Mouse (Mus musculus): ENCODE results near the gene Dnah7c. TPM values are rescaled to one million over a fixed set of nuclear protein-coding genes. Genes with fewer than 3 reads are reported as not detected.
"Not testable (repeated sequence)": the region's sequence is repeated elsewhere in the genome, so short reads cannot be mapped to it uniquely, and the experiment has no call there.

The Dnah7c gene
- polyA plus RNA-seq, 1 experiment from 2014 or later: 0.02 TPM

GRCm38 (mm10) chr1:46805074-46805473 is 379.7 kb downstream of the Dnah7c start:
- no peak for ATAC-seq
- no peak overlapping the region for H3K4me2 ChIP-seq (ENCODE audit: low read depth, low read length)
- no peaks in the 10 kb centered on the region for H3K4me1 ChIP-seq (ENCODE audit: control insufficient read depth, insufficient read depth, low read length)
- H3K9me3 ChIP-seq (ENCODE audit: control insufficient read depth, low read length): no peaks in the 10 kb centered on the region
- H3K27me3 ChIP-seq (replicated peaks; ENCODE audit: control insufficient read depth, insufficient read depth, low read length): no peaks in the 10 kb centered on the region
- no peak overlapping the region for H3K27ac ChIP-seq (ENCODE audit: low read length)
- 82% methylated on average over 1 of the region's 1 CpGs for WGBS
- H3K36me3 ChIP-seq (ENCODE audit: control insufficient read depth, insufficient read depth, low read length): no peaks in the 10 kb centered on the region
- no peak overlapping the region for H3K4me3 ChIP-seq (ENCODE audit: low read length)
- H3K9ac ChIP-seq (ENCODE audit: low read depth, low read length): no peak overlapping the region

GRCm38 (mm10) chr1:46808630-46809029 is 383.2 kb downstream of the Dnah7c start:
- H3K4me3 ChIP-seq (ENCODE audit: low read length); H3K9ac ChIP-seq (ENCODE audit: low read depth, low read length); H3K4me1 ChIP-seq (ENCODE audit: control insufficient read depth, insufficient read depth, low read length); H3K27me3 ChIP-seq (replicated peaks; ENCODE audit: control insufficient read depth, insufficient read depth, low read length); H3K4me2 ChIP-seq (ENCODE audit: low read depth, low read length); ATAC-seq; H3K9me3 ChIP-seq (ENCODE audit: control insufficient read depth, low read length); H3K36me3 ChIP-seq (ENCODE audit: control insufficient read depth, insufficient read depth, low read length); H3K27ac ChIP-seq (ENCODE audit: low read length): not testable (repeated sequence)
- 81% methylated on average over 4 of the region's 4 CpGs for WGBS

- no peak for ATAC-seq
- Histone ChIP-seq H3K4me2 (ENCODE audit: low read depth, low read length) (no peak overlapping the region), H3K9ac (ENCODE audit: low read depth, low read length) (no peak overlapping the region), H3K36me3 (ENCODE audit: control insufficient read depth, insufficient read depth, low read length) (peaks cover 4% of the 10 kb centered on the region; the same call in 1 of the 2 replicates), H3K27ac (ENCODE audit: low read length) (no peak overlapping the region), H3K4me3 (ENCODE audit: low read length) (no peak overlapping the region), H3K4me1 (ENCODE audit: control insufficient read depth, insufficient read depth, low read length) (no peaks in the 10 kb centered on the region), H3K9me3 (ENCODE audit: control insufficient read depth, low read length) (no peaks in the 10 kb centered on the region), H3K27me3 (replicated peaks; ENCODE audit: control insufficient read depth, insufficient read depth, low read length) (no peaks in the 10 kb centered on the region)
- WGBS: 93% methylated on average over 5 of the region's 5 CpGs
Measured at GRCm38 (mm10) chr1:46817934-46818333, 392.5 kb downstream of the Dnah7c start.

- peaks cover 4% of the 10 kb centered on the region; the same call in 1 of the 2 replicates for H3K36me3 ChIP-seq (ENCODE audit: control insufficient read depth, insufficient read depth, low read length)
- H3K4me3 ChIP-seq (ENCODE audit: low read length): no peak overlapping the region
- no peak overlapping the region for H3K9ac ChIP-seq (ENCODE audit: low read depth, low read length)
- no peak overlapping the region for H3K27ac ChIP-seq (ENCODE audit: low read length)
- no peaks in the 10 kb centered on the region for H3K27me3 ChIP-seq (replicated peaks; ENCODE audit: control insufficient read depth, insufficient read depth, low read length)
- H3K4me1 ChIP-seq (ENCODE audit: control insufficient read depth, insufficient read depth, low read length): no peaks in the 10 kb centered on the region
- WGBS: 85% methylated on average over 4 of the region's 4 CpGs
- no peaks in the 10 kb centered on the region for H3K9me3 ChIP-seq (ENCODE audit: control insufficient read depth, low read length)
- H3K4me2 ChIP-seq (ENCODE audit: low read depth, low read length): no peak overlapping the region
- no peak for ATAC-seq
Measured at GRCm38 (mm10) chr1:46822256-46822972, 397.0 kb downstream of the Dnah7c start.

- no peak for ATAC-seq
- Histone ChIP-seq H3K9me3 (ENCODE audit: control insufficient read depth, low read length) (no peaks in the 10 kb centered on the region), H3K9ac (ENCODE audit: low read depth, low read length) (no peak overlapping the region), H3K36me3 (ENCODE audit: control insufficient read depth, insufficient read depth, low read length) (peaks cover 4% of the 10 kb centered on the region; the same call in 1 of the 2 replicates), H3K27me3 (replicated peaks; ENCODE audit: control insufficient read depth, insufficient read depth, low read length) (no peaks in the 10 kb centered on the region), H3K4me2 (ENCODE audit: low read depth, low read length) (no peak overlapping the region), H3K4me1 (ENCODE audit: control insufficient read depth, insufficient read depth, low read length) (no peaks in the 10 kb centered on the region), H3K27ac (ENCODE audit: low read length) (no peak overlapping the region), H3K4me3 (ENCODE audit: low read length) (no peak overlapping the region)
- 76% methylated on average over 2 of the region's 2 CpGs for WGBS
Measured at GRCm38 (mm10) chr1:46830066-46830843, 404.9 kb downstream of the Dnah7c start.

- Histone ChIP-seq H3K9ac (ENCODE audit: low read depth, low read length) (no peak overlapping the region), H3K4me1 (ENCODE audit: control insufficient read depth, insufficient read depth, low read length) (no peaks in the 10 kb centered on the region), H3K27ac (ENCODE audit: low read length) (no peak overlapping the region), H3K36me3 (ENCODE audit: control insufficient read depth, insufficient read depth, low read length) (peaks cover 7% of the 10 kb centered on the region; the same call in 1 of the 2 replicates), H3K9me3 (ENCODE audit: control insufficient read depth, low read length) (no peaks in the 10 kb centered on the region), H3K4me2 (ENCODE audit: low read depth, low read length) (no peak overlapping the region), H3K27me3 (replicated peaks; ENCODE audit: control insufficient read depth, insufficient read depth, low read length) (no peaks in the 10 kb centered on the region), H3K4me3 (ENCODE audit: low read length) (no peak overlapping the region)
- 91% methylated on average over 5 of the region's 5 CpGs for WGBS
- ATAC-seq: no peak
Measured at GRCm38 (mm10) chr1:46831927-46832326, 406.5 kb downstream of the Dnah7c start.

- WGBS: 66% methylated on average over 4 of the region's 4 CpGs
- H3K36me3 ChIP-seq (ENCODE audit: control insufficient read depth, insufficient read depth, low read length): no peaks in the 10 kb centered on the region
- H3K4me3 ChIP-seq (ENCODE audit: low read length): no peak overlapping the region
- H3K4me1 ChIP-seq (ENCODE audit: control insufficient read depth, insufficient read depth, low read length): no peaks in the 10 kb centered on the region
- no peak overlapping the region for H3K27ac ChIP-seq (ENCODE audit: low read length)
- no peaks in the 10 kb centered on the region for H3K9me3 ChIP-seq (ENCODE audit: control insufficient read depth, low read length)
- no peak overlapping the region for H3K9ac ChIP-seq (ENCODE audit: low read depth, low read length)
- H3K27me3 ChIP-seq (replicated peaks; ENCODE audit: control insufficient read depth, insufficient read depth, low read length): no peaks in the 10 kb centered on the region
- ATAC-seq: no peak
- H3K4me2 ChIP-seq (ENCODE audit: low read depth, low read length): no peak overlapping the region
Measured at GRCm38 (mm10) chr1:46843406-46843805, 418.0 kb downstream of the Dnah7c start.

- H3K4me1 ChIP-seq (ENCODE audit: control insufficient read depth, insufficient read depth, low read length): no peaks in the 10 kb centered on the region
- H3K36me3 ChIP-seq (ENCODE audit: control insufficient read depth, insufficient read depth, low read length): no peaks in the 10 kb centered on the region
- H3K4me2 ChIP-seq (ENCODE audit: low read depth, low read length): no peak overlapping the region
- no peaks in the 10 kb centered on the region for H3K9me3 ChIP-seq (ENCODE audit: control insufficient read depth, low read length)
- 84% methylated on average over 2 of the region's 2 CpGs for WGBS
- H3K27me3 ChIP-seq (replicated peaks; ENCODE audit: control insufficient read depth, insufficient read depth, low read length): no peaks in the 10 kb centered on the region
- no peak overlapping the region for H3K9ac ChIP-seq (ENCODE audit: low read depth, low read length)
- H3K4me3 ChIP-seq (ENCODE audit: low read length): no peak overlapping the region
- no peak for ATAC-seq
- H3K27ac ChIP-seq (ENCODE audit: low read length): no peak overlapping the region
Measured at GRCm38 (mm10) chr1:46844281-46844680, 418.9 kb downstream of the Dnah7c start.

- Histone ChIP-seq H3K27ac (ENCODE audit: low read length) (no peak overlapping the region), H3K27me3 (replicated peaks; ENCODE audit: control insufficient read depth, insufficient read depth, low read length) (no peaks in the 10 kb centered on the region), H3K4me3 (ENCODE audit: low read length) (no peak overlapping the region), H3K36me3 (ENCODE audit: control insufficient read depth, insufficient read depth, low read length) (no peaks in the 10 kb centered on the region), H3K9ac (ENCODE audit: low read depth, low read length) (no peak overlapping the region), H3K4me2 (ENCODE audit: low read depth, low read length) (no peak overlapping the region), H3K4me1 (ENCODE audit: control insufficient read depth, insufficient read depth, low read length) (no peaks in the 10 kb centered on the region), H3K9me3 (ENCODE audit: control insufficient read depth, low read length) (no peaks in the 10 kb centered on the region)
- no peak for ATAC-seq
- 60% methylated on average over 5 of the region's 5 CpGs for WGBS
Measured at GRCm38 (mm10) chr1:46845221-46845620, 419.8 kb downstream of the Dnah7c start.
